Mouse (Mus musculus): ENCODE results near the gene Mrpl46. TPM values are rescaled to one million over a fixed set of nuclear protein-coding genes. Genes with fewer than 3 reads are reported as not detected.

Mrpl46 gene
- polyA plus RNA-seq, 1 experiment from 2014 or later: 59.3 TPM

DNA sequence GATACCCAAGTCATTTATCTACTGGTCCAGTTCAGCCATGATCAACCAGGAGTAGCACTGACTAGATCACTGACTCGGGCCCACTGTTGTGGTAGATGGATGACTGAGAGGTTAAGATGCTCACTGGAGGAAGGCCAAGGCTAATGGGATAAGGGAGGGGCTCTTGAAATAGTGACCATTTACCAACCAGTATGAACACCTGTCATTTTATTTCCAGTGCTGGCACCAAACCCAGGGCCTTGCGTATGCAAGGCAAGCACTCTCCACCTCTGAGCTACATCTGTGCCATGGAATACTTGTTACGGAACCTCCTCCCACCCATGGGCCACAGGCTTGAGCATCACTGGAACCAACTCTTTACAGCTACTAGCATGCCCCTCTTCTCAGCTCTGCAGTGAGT is 19.5 kb downstream of the Mrpl46 start:
- H3K9ac ChIP-seq: no peak overlapping the region
- no peaks in the 10 kb centered on the region for H3K4me1 ChIP-seq
- no peaks in the 10 kb centered on the region for H3K36me3 ChIP-seq
- no peak overlapping the region for H3K27ac ChIP-seq
- no peak overlapping the region for H3K4me3 ChIP-seq
- no peak for ATAC-seq (ENCODE audit: low FRiP score)
- no peak overlapping the region for H3K4me2 ChIP-seq (replicated peaks)
- H3K9me3 ChIP-seq (replicated peaks): no peaks in the 10 kb centered on the region
- H3K27me3 ChIP-seq: peaks cover 3% of the 10 kb centered on the region; the same call in 1 of the 2 replicates
- WGBS: 98% methylated on average over 3 of the region's 3 CpGs

DNA sequence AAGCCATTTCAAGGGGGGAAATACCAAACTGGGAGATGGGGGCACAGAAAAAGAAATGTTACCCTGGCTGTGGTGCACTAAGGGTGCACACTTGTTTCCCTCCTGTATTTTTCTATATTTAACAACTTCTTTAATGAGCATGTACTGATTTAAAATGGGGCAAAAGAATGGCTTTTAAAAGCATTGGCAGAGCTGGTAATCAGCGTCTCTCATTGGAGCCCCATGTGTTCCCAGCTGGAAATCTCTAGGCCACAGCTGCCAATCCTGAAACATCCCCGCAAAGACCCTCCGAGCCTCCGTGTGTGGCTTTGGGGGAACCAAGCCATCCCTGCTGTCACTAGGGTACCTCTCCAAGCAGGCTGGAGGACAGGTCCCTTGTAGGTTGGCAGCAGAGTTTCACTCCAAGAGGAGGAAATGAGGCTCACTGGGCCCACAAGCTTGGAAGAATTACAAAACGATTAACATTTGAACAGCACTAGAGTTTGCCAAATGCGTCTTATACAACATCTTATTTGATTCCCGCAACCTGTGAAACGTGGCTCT is 28.8 kb downstream of the Mrpl46 start:
- no peaks in the 10 kb centered on the region for H3K4me1 ChIP-seq
- H3K9me3 ChIP-seq (replicated peaks): no peaks in the 10 kb centered on the region
- H3K4me3 ChIP-seq: no peak overlapping the region
- 60% methylated on average over 8 of the region's 8 CpGs for WGBS
- H3K9ac ChIP-seq: no peak overlapping the region
- H3K4me2 ChIP-seq (replicated peaks): no peak overlapping the region
- H3K27me3 ChIP-seq: no peaks in the 10 kb centered on the region
- ATAC-seq (ENCODE audit: low FRiP score): no peak
- H3K36me3 ChIP-seq: no peaks in the 10 kb centered on the region
- no peak overlapping the region for H3K27ac ChIP-seq

DNA sequence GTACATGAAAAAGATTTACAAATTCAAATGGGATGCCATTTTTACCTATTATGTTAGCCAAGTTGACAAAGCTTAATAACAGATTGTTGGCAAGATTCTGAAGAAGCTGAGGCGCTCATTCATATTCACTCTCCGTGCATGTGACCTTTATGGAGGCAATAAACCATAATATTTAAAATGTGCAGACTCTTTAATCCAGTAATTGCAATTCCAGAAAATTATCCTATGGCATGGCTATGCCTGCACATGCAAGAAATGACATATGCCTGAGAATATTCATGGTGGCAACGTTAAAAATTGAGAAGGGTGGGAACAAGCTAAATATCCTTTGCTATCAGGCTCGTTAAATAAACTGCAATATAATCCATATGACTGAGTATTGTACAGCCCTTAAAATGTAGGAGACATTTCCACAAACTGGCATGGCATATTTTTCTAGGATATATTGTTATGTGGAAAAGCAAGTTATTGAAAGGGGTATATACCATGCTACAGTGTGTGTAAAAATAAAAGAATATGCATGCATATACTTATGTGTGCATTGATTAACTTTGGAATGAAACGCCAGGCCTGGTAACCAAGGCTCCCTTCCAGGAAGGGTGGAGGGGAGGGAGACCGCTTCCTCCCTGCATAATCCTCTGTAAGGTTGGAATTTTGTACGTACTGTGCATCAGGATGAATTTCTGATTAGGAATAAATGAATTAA is 29.4 kb downstream of the Mrpl46 start:
- Histone ChIP-seq H3K4me3 (no peak overlapping the region), H3K9ac (no peak overlapping the region), H3K27me3 (no peaks in the 10 kb centered on the region), H3K9me3 (replicated peaks) (no peaks in the 10 kb centered on the region), H3K4me1 (no peaks in the 10 kb centered on the region), H3K4me2 (replicated peaks) (no peak overlapping the region), H3K36me3 (no peaks in the 10 kb centered on the region), H3K27ac (no peak overlapping the region)
- WGBS: 79% methylated on average over 7 of the region's 7 CpGs
- no peak for ATAC-seq (ENCODE audit: low FRiP score)

DNA sequence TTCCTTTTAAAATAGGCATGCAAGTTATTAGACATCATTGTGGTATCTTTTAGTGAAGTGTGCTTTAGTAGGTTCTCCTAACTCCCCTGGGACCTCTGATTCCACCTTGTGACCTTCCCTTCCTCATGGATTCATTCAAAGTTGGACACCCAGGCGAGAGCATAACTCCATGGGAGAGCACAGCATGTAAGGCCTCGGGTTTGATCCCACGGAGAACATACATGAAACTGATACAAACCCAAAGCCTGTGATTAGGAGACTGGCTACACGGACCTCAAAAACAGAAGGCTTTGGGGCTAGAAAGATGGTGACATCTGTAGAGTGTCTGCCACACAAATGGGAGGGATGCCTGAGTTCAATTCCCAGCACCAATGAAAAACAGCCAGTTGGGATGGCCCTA is 30.4 kb downstream of the Mrpl46 start:
- Histone ChIP-seq H3K4me3 (no peak overlapping the region), H3K4me1 (no peaks in the 10 kb centered on the region), H3K9me3 (replicated peaks) (no peaks in the 10 kb centered on the region), H3K36me3 (no peaks in the 10 kb centered on the region), H3K27me3 (no peaks in the 10 kb centered on the region), H3K9ac (no peak overlapping the region), H3K4me2 (replicated peaks) (no peak overlapping the region), H3K27ac (no peak overlapping the region)
- ATAC-seq (ENCODE audit: low FRiP score): no peak
- 91% methylated on average over 4 of the region's 4 CpGs for WGBS

DNA sequence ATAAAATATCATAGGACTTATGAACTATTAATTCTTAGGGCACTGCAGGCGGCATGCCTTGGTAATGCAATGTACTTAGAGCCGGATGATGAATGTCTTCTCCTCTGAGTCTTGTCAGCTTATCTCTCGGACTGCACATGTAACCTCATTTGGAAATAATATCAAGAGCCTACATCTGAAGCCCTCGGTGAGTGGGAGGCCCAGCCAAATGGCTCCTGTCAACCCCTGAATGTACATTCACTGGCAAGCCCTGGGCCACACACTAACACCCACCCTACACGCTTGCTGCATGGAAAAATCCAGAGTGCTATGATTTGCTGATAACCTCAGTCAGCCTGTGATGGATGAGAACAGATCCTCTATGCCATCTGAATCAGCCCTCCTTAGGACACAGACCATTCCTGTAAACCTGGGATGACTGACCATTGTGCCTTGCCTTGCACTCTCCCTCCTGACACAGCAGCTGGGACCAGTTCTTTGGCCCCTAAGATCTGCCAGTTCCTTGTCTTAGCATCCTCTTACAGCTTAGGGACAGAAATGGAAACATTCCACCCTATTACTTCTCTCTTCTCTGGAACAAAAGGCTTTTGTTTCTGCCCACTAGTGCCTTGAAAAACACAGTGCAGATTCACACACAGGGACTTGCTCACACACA is 39.5 kb downstream of the Mrpl46 start:
- no peak overlapping the region for H3K9ac ChIP-seq
- H3K4me3 ChIP-seq: no peak overlapping the region
- no peaks in the 10 kb centered on the region for H3K27me3 ChIP-seq
- no peak overlapping the region for H3K27ac ChIP-seq
- no peak overlapping the region for H3K4me2 ChIP-seq (replicated peaks)
- H3K36me3 ChIP-seq: no peaks in the 10 kb centered on the region
- H3K9me3 ChIP-seq (replicated peaks): no peaks in the 10 kb centered on the region
- no peaks in the 10 kb centered on the region for H3K4me1 ChIP-seq
- ATAC-seq (ENCODE audit: low FRiP score): no peak
- 72% methylated on average over 5 of the region's 5 CpGs for WGBS

DNA sequence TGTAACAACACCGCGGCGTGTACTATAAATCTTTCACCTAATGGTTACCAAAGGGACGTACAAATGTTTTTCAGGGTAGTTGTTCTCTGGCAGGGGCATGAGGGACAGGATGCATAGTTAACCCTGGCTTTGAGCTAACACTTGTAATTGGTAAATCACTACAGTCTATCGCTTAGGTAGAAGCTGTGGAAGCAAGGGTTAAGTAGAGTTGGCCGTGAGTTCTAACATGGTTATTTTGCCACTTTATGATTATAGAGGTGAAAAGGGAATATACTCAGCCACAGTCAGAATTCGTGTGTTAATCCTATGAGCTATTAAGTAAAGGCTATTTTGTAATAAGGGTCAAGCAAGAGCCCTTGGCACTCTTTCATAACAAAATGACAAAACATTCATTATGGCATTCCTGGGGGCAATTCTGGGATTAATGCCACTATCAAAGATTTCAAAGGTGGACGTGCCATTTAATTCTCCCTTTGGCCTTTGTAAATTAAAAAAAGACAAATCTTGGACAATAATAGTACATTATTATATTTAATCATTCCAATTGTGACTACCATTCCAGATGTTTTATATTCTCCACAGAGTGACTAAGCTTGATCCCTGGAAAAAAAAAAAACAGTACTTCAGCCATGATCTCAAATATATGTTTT is 43.9 kb downstream of the Mrpl46 start:
- Histone ChIP-seq H3K9me3 (replicated peaks) (no peaks in the 10 kb centered on the region), H3K27ac (no peak overlapping the region), H3K4me1 (no peaks in the 10 kb centered on the region), H3K27me3 (no peaks in the 10 kb centered on the region; the same call in 1 of the 2 replicates), H3K36me3 (no peaks in the 10 kb centered on the region), H3K4me2 (replicated peaks) (no peak overlapping the region), H3K4me3 (no peak overlapping the region), H3K9ac (no peak overlapping the region)
- ATAC-seq (ENCODE audit: low FRiP score): no peak
- WGBS: 90% methylated on average over 8 of the region's 8 CpGs

DNA sequence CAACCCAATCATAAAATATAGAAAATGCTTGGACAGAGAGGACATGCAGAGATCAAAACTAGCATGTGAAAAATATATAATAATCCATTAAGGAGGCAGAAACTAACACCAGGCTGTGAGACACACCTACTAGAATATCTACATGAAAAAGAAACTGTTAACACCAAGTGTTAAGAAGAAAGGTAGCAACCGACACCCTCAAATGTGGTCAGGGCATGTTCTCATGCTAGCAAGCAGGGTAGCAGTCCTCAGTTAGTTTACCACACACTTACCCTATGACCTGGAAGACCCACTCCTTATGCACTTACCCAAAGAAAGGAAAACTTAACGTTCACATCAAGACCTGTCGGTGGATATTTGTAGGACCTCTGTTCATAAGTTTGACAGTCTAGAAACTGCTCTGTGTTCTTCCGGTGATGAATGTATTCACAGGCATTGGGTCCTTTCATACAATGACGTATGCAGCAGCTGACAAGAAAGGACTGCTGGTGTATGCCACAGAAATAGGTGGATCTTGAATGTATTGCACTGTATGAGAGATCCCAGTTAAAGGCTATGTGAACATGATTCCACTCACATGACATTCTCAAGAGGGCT is 45.6 kb downstream of the Mrpl46 start, which contains the start of gene Ntrk3:
Gene Ntrk3, minus strand, starts transcription at position 399 of the 597 bp plus-strand sequence.
- ATAC-seq (ENCODE audit: low FRiP score): no peak
- Histone ChIP-seq H3K4me3 (no peak within 1 kb of the TSS), H3K4me1 (no peaks in the 10 kb centered on the region), H3K4me2 (replicated peaks) (no peak within 1 kb of the TSS), H3K9me3 (replicated peaks) (no peaks in the 10 kb centered on the region), H3K27ac (no peak within 1 kb of the TSS), H3K36me3 (no peaks in the 10 kb centered on the region), H3K9ac (no peak within 1 kb of the TSS), H3K27me3 (no peaks in the 10 kb centered on the region; the same call in 1 of the 2 replicates)
- WGBS: 85% methylated on average over 5 of the region's 5 CpGs

DNA sequence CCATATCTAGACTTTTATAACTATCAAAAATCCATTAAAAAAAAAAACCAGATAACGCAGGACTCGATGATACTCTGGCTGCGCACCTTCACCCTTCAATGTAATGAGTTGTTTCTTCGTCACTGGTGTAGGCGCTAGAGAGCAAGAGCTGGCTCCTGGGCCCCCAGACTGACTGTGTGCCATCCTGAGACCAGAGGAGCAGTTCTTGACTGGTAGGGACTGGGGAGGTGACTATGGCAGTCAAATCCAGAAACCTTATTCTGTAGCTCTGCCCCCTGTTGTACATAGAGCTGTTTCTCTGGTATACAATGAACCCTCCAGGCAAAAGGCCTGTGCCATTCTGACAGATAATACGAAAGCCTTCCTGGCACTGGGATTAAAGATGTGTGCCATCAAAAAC is 46.1 kb downstream of the Mrpl46 start:
- no peaks in the 10 kb centered on the region for H3K4me1 ChIP-seq
- no peak overlapping the region for H3K4me3 ChIP-seq
- H3K9ac ChIP-seq: no peak overlapping the region
- no peaks in the 10 kb centered on the region; the same call in 1 of the 2 replicates for H3K27me3 ChIP-seq
- 93% methylated on average over 6 of the region's 6 CpGs for WGBS
- no peaks in the 10 kb centered on the region for H3K9me3 ChIP-seq (replicated peaks)
- H3K4me2 ChIP-seq (replicated peaks): no peak overlapping the region
- H3K27ac ChIP-seq: no peak overlapping the region
- H3K36me3 ChIP-seq: no peaks in the 10 kb centered on the region
- ATAC-seq (ENCODE audit: low FRiP score): no peak

DNA sequence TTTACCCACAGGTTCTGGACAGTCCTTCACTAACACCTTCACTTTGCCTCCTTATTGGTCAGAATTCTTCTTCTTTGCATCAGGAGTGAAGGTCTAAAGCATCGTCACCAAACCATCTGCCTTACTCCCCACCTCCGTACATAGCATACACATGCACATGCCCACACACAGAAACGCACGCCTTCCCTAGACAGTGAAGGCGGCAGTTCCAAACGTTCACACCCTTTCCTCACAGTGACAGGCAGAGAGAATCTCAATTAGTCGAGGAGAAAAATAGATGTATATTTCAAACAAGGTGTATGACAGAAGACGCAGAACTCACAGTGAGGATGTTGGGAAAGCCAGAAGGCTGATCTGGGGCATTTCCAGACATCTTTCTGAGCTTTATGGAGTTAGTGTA is 51.9 kb downstream of the Mrpl46 start:
- WGBS: 82% methylated on average over 8 of the region's 8 CpGs

More for the DNA sequence above, 51.9 kb downstream of the Mrpl46 start:
- no peak for ATAC-seq (ENCODE audit: low FRiP score)
- Histone ChIP-seq H3K27ac (no peak overlapping the region), H3K9ac (no peak overlapping the region), H3K4me3 (no peak overlapping the region), H3K4me2 (replicated peaks) (no peak overlapping the region), H3K4me1 (no peaks in the 10 kb centered on the region), H3K27me3 (peaks cover 2% of the 10 kb centered on the region; the same call in 1 of the 2 replicates), H3K36me3 (no peaks in the 10 kb centered on the region), H3K9me3 (replicated peaks) (no peaks in the 10 kb centered on the region)

Other genes starting within 250 kb of the Mrpl46 start
- gene Ntrk3, start 45.5 kb downstream of the Mrpl46 start, polyA plus RNA-seq (2016; fragmentation: Nextera tagmentation; extraction: Ambion mirVana): 9.3 and 9.9 TPM in 2 replicates
- gene Mrps11, start 412 bp downstream of the Mrpl46 start, polyA plus RNA-seq (2016; fragmentation: Nextera tagmentation; extraction: Ambion mirVana): 64.0 and 64.2 TPM in 2 replicates
- gene Det1, start 63.7 kb upstream of the Mrpl46 start, polyA plus RNA-seq (2016; fragmentation: Nextera tagmentation; extraction: Ambion mirVana): 19.8 and 21.6 TPM in 2 replicates
- gene Aen, start 112.3 kb upstream of the Mrpl46 start, polyA plus RNA-seq (2016; fragmentation: Nextera tagmentation; extraction: Ambion mirVana): 44.3 and 44.6 TPM in 2 replicates
- 0.40 and 0.86 TPM in 2 replicates for gene Isg20, start 129.9 kb upstream of the Mrpl46 start, polyA plus RNA-seq (2016; fragmentation: Nextera tagmentation; extraction: Ambion mirVana)